Mouse (Mus musculus): ENCODE measurements at regions not wholly inside any gene's neighbourhood (a gene's known extent, or its start where the extent isn't known, plus 50 kb on each side); places are given as distances from the start of the nearest gene placed in this dataset.

- TF ChIP-seq CTCF (IDR thresholded peaks at IDR 0.05; ENCODE audit: borderline replicate concordance, insufficient read depth, low read length): no peak
- TF ChIP-seq POLR2A (IDR thresholded peaks at IDR 0.05; ENCODE audit: low read depth, low read length): no peak
These were observed 91.0 kb upstream of the Zfhx3 start for GRCm38 (mm10) chr8:107851236-107852043.

All from embryonic fibroblast, embryonic 13.5 days (primary cell).